Mouse (Mus musculus): ENCODE results near the gene Krt87. TPM values are rescaled to one million over a fixed set of nuclear protein-coding genes. Genes with fewer than 3 reads are reported as not detected.

Gene Krt87
- total RNA-seq (2017), result not detected in 3 replicates

DNA sequence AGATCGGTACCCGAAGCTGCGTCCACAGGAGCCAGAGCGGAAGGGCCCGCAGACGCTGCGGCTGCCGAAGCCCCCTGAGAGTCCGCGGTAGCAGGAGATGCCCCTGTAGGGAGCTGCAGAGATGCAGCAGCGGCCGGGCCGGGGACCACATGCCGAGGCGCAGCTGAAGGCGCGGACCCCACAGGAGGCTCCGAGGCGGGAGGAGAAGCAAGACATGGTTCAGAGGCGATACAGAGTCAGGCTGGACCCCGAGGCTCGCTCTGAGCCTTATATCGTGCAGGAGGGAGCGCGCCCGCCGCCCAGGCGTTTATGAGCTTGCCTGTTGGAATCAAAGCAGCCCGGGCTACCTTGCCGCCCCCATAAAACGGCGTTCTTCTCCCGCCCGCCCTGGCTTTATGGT is at the start of gene Krt87:
TSS of gene Krt87 (minus strand) at position 250 of the 400 bp plus-strand sequence.
- ATAC-seq (replicated peaks; ENCODE audit: insufficient number of reproducible peaks, low FRiP score, low TSS enrichment, poor library complexity, severe bottlenecking), result no peak

DNA sequence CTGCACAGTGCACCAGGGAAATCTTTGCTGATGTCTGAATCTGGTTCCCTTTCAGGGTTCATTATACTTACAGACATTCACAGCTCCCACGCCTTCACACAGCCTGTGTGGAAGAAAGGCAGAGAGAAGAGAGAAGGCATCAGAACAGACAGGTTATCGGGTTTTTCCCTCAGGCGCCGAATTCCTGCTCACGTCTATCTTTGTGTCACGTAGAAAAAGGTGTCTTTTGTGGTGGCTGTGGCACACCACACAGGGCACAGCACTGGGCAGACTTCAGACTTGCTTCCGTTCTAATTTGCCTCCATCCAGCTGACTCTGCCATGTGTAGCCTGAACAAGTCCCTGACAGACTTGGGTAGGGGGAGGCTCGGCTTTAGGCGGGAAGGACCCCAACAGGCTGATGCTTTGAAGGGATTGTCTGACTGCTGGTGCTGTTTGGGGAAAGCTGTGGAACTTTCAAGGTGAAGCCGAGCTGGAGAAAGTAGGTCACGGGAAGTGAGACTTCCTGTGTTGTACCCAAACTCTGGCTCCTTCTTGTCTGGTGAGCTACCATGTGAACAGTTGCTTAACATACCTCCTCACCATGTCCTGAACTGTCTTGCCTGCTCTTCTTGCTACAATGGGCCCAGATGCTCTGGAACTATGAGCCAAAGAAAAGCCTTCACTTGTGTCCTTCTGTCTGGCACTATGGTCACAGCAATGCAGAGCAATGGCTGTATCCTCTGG is 47.5 kb upstream of the Krt87 start:
- ATAC-seq (replicated peaks; ENCODE audit: insufficient number of reproducible peaks, low FRiP score, low TSS enrichment, poor library complexity, severe bottlenecking), result no peak

DNA sequence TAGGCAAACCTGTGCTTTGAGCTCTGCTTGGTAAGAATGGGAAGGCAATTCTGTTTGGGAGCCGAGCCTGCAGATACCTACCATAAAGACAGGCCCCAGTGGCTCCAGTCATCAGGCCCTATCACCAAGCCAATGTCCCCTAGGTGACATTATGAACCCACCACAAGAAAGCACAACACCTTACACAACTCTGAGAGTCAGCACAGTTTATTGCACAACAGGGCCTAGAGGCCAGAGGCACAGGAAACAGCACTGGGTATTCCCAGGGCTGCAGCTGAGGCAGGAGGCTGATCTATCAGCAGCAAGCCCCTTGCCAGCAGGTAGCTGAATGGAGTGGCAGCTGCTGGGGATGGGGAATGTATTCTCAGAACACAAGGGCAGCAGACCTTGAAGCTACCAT is 46.3 kb upstream of the Krt87 start:
- no peak for ATAC-seq (replicated peaks; ENCODE audit: insufficient number of reproducible peaks, low FRiP score, low TSS enrichment, poor library complexity, severe bottlenecking)

DNA sequence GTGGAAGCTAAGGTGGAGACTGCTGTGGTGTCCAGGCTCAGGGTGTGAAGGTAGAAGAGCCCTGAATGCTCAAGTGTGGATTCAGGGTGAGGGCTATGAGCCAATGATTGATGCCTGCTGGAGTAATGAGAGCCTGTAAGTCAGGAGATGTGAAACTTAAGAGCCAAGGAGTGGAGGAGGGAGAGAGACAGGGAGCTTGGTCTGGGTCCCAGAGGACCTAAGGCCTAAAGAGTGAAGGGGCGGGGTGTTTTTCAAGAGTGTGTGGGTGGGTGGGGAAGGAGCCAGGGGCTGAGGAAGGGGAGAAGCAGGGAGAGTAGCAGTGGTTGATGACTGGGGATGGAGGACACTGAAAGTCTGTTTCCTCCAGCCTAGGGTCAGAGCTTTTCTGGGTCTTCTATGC is 45.0 kb upstream of the Krt87 start:
- no peak for ATAC-seq (replicated peaks; ENCODE audit: insufficient number of reproducible peaks, low FRiP score, low TSS enrichment, poor library complexity, severe bottlenecking)

DNA sequence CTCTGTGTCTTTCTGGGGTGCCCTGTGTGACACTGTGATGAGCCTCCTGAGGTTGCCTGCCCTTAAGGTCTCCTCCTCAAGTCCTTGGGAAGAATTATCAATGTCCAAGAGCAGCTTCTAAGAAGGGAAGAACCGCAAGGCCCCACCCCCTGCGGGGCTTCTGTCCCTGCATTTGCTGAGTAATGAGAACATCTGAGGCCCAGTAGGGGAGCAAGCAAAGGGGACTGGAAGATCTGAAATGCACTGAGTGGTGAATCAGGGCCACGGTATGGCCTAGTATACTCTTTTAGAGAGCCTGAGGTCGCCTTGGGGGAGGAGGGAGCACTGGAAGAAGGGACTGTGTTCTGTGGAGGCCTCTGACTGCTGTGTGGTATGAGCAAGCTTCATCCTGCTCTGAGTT is 43.5 kb upstream of the Krt87 start:
- ATAC-seq (replicated peaks; ENCODE audit: insufficient number of reproducible peaks, low FRiP score, low TSS enrichment, poor library complexity, severe bottlenecking), result no peak

DNA sequence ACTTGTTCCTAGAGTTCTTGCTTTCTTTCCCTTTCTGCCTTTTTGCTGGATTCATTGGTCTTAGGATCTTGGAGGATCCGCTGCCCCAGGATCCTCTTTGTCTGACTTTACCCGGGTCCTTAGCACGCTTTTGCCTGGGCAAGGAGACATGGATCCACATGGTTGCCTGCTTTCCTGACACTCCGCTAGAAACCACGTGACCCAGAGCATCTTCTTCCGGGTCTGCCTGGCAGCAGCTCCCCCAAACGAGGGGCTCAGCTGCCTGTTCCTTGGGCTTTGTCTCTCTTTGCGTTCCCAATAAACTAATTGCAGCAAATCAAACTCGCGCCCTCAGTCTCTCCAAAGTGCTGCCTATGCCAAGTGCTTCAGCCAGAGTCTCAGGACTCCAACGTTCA is 41.1 kb upstream of the Krt87 start:
- ATAC-seq (replicated peaks; ENCODE audit: insufficient number of reproducible peaks, low FRiP score, low TSS enrichment, poor library complexity, severe bottlenecking), result no peak

DNA sequence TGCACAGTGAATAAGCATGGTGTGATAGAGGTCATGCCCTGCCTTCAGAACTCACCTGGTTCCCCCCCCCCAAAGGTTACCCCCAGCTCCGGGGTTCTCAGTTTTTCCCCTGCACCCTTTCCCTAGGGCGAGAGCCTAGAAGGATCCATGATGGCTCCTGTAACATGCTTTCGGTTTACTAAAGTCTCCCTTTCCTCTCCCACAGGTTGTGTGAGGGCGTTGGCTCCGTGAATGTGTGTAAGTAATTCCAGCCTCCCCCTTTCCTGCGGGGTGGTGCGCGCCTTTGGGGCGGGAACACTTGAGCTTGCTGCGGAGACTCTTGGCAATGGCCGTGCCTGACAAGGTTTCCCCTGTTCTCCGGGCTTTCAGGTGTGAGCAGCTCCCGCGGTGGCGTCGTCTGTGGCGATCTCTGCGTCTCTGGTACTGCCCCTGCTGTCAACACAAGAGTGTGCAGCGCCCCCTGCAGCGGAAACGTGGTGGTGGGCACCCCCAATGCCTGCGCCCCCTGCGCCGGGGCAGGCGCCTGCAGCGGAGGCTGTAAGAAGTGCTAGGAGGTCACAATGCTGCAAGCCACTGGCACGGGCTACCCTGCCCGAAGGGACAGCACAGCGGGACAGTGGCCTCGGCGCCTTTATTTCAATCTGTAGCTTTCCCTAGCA is 40.5 kb upstream of the Krt87 start:
- ATAC-seq (replicated peaks; ENCODE audit: insufficient number of reproducible peaks, low FRiP score, low TSS enrichment, poor library complexity, severe bottlenecking), result no peak

DNA sequence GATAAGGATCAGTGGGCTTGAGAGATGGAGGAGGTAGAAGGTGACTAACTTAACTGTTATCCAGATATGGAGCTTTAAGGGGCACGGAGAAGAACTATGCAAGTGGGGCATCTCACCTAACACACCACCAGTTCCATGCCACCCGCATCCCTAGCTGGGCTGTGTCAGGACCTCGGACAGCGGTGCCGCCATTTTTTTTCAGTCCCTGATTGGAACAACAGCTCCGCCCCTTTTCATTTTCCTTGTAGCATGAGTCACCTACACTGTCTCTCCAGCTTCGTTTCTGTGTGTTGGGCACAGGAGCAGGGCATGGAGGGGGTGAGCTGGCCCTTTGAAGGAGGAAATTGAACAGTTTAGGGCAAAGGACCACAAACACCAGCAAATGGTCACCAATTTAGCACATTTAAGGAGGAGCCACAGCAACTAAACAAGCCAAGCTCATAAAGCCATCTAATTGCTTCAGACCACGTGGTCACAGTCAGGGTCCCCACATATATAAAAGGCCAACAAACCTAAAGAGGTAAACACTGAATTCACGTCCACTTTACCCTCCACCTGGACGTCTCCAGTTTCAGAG is 34.4 kb upstream of the Krt87 start, which contains the start of gene Krt86:
TSS of gene Krt86 (plus strand) at position 527 of the 577 bp plus-strand sequence.
- ATAC-seq (replicated peaks; ENCODE audit: insufficient number of reproducible peaks, low FRiP score, low TSS enrichment, poor library complexity, severe bottlenecking), result 0 out of 2 replicates have a peak, but pooled peaks have one; percentile 44

DNA sequence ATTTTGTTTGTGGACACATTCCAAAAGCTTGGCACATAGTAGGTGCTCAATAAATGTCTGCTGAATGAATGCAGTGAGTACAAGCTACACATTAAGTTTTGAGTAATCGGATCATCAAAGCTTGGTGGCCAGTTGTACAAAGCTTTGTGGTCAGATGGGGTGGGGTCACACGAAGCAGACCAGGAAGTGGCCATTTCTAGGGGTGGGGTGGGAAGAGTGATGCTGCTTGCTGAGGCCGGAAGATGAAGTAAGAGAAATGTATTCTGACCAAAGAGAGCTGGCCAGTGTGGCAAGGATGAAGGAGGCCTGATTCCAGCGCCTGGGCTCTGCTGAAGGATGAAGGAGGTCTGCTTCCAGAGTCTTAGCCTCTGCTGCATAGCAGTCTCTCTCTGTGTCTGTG is 30.5 kb upstream of the Krt87 start:
- peak; percentile 79 for ATAC-seq (replicated peaks; ENCODE audit: insufficient number of reproducible peaks, low FRiP score, low TSS enrichment, poor library complexity, severe bottlenecking)

DNA sequence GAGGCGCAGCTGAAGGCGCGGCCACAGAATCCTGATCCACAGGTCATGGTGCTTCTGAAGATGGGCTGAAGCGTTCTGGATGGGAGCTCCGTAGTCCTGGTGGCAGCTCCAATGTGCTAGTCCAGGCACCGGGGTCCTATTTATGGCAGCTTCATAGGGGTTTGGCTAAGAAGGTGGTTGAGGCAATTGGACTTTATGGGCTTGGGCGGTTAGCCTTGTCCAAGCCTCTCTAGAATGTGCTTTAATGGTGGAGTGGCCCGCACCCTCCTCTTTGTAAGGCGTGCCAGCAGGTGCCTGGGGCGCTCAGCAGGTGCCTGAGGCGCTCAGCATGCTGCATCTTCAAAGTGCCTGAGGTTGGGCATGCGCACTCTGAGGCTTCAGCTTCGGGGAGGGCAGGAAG is 25.0 kb upstream of the Krt87 start, which contains the start of gene Krt81:
TSS of gene Krt81 (minus strand) at position 101 of the 400 bp plus-strand sequence.
- no peak for ATAC-seq (replicated peaks; ENCODE audit: insufficient number of reproducible peaks, low FRiP score, low TSS enrichment, poor library complexity, severe bottlenecking)

DNA sequence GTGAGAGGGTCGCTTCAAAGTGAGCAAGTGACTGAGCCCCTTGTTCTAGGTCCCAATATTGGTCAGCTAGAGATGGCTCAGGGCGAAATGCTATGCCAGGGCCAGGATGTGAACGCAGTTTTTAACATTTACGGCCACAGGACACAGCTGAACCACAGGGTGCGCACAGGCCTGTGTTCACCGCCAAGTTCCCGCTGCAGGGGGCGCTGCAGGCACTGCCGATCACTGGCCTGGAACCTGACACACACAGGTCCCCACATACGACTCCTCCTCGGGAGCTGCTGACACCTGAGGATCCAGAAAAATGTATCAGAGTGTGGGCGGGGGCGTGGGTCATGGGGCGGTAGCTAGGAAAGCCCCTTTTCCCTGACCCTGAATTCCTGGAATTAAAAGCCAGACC is 20.7 kb upstream of the Krt87 start:
- ATAC-seq (replicated peaks; ENCODE audit: insufficient number of reproducible peaks, low FRiP score, low TSS enrichment, poor library complexity, severe bottlenecking), result no peak

DNA sequence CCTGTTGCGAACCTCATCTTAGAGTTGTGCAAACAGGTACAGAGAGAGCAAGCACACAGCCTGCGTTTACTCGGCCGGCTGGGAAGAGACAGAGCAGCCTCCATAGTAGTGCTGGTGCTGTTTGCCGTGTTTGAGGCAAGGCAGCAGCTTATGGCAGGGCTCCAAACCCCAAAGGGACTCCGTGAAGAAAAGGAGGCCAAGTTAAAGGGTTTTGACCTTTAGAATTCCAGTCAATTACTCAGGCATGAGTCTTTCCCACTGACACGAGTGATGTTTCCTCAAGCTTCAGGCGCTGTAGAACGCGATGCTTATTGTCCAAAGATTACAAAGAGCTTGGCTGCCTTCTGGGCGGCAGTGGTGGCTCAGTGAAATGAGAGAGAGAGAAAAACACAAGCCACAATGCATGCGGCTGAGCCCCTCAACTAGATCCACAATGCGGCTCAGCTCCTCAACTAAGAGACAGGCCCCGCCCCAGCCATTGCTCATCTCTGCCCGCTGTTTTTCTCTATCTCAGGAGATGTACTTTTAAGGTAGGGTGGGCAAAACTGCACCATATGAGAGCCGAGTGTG is 19.8 kb upstream of the Krt87 start:
- no peak for ATAC-seq (replicated peaks; ENCODE audit: insufficient number of reproducible peaks, low FRiP score, low TSS enrichment, poor library complexity, severe bottlenecking)

DNA sequence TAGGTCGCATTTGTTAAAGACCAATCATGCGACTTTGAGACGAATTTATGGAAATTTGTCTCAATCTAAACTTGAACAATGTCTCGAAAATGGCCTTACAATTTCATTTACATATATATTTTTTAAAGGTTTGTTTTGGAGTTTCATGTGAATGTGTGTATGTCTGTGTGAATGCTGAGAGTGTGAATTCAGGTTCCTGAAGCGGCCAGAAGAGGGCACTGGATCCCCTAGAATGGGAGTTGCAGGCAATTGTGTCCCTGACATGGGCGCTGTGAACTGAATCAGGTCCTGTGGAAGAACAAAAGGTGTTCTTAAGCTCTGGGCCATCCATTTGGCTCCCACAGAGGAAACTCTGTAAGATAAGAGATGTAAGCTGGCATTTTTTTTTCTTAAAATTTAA is 17.3 kb upstream of the Krt87 start:
- no peak for ATAC-seq (replicated peaks; ENCODE audit: insufficient number of reproducible peaks, low FRiP score, low TSS enrichment, poor library complexity, severe bottlenecking)

DNA sequence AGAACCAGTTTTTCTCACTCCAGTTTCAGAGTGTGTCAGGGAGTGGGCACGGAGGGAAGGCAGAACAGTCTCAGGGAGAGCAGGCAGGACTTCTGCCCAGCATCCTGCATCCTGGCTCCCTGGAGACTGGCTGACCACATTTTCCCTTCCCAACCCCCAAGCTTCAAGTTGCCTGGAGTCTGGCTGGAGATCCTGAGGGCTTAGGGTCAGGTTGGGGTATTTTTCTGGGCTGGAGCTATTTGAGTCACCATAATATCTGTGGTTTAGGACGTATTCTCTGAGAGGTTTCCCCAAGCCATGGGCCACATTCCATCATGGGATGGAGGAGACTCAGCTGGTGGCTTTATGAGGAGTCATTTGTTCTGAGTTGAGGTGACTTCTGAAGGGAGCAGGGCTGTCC is 16.7 kb upstream of the Krt87 start:
- no peak for ATAC-seq (replicated peaks; ENCODE audit: insufficient number of reproducible peaks, low FRiP score, low TSS enrichment, poor library complexity, severe bottlenecking)

DNA sequence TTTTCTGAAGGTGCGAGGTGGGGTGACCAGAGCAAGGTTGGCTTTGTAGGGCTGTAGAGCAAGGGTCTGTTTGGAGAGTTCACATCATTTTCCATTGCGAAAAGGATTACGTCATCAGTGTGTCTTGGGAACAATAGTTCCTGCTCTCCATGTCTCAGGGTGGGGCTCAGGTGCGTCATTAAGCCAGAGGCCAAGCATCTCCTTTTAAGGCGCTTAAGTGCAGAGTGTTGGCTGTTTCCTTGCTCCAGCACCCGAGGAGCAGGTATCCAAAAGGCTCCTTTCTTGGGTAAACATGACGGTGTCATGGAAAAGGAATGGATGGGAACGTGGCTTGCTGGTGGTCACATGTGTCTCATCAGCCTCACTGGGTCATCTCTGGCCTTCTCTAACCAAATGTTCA is 16.2 kb upstream of the Krt87 start:
- ATAC-seq (replicated peaks; ENCODE audit: insufficient number of reproducible peaks, low FRiP score, low TSS enrichment, poor library complexity, severe bottlenecking), result no peak

DNA sequence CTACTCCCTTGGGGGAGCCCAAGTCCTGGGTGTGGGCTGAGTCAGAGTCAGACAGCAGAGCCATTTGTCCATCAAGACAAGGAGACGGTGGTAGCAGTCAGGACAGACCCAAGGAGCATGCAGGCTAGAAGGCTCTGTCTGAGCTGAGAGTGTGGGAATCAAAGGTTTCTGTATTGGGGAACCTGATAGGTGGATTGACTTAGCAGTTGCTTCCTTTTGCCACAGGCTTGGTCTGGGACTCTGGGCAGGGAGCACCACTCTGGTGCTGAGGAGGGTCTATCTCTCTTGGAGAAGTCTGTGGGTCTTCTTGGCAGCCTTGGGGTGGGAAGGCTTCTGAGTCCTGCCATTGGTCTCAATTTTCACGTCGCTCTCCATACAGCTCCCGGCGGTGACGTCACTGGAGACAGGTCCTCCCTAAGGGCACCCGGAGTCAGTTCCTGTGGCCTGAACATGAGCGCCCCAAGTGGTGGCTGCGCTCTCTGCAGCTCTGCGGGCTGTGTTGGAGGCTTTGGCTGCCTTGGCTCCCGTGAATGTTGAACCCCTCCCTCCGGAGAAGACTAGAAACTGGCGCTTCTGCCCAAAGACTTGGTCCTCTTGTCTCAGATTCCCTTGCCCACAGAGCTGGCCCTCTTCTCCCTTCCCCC is 14.6 kb upstream of the Krt87 start:
- peak; percentile 95 for ATAC-seq (replicated peaks; ENCODE audit: insufficient number of reproducible peaks, low FRiP score, low TSS enrichment, poor library complexity, severe bottlenecking)

DNA sequence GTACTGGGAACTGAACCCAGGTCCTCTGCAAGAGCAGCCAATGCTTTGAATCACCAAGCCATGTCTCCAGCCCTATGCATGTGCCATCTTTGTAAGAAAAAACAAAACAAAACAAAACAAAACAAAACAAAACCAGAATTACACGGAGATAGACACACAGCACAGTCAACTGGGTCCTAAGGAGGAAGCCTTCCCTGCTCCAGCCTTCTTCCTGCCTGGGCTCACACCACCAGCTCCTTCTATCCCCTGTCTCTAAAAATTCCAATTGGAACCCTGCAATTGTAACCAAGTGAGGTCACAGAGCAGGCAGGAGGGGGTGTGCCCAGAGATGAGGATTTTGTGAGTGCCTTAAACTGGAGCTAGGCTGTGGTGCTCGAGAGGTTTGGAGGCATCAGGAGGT is 8.8 kb upstream of the Krt87 start, which contains the start of gene Krt88:
TSS of gene Krt88 (plus strand) at position 301 of the 400 bp plus-strand sequence.
- ATAC-seq (replicated peaks; ENCODE audit: insufficient number of reproducible peaks, low FRiP score, low TSS enrichment, poor library complexity, severe bottlenecking), result no peak

DNA sequence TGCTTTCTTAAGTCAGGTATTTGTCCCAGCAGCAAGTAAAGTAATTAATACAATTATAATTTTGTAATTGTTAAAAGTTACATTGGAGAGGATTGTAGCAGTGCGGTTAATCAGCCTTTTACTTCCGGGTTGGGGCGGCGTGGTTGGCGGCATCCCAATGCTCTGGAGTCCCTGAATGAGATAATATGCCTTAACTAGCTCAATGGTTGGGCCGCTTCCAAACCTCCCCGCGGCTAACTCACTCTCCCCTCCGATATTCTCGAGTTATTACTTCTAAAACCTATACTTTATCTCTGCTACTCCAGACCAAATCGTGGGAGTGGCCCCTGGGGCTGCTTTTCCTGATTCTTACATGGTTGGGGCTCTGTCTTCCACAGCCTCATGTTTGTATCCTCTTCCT is 8.0 kb upstream of the Krt87 start:
- ATAC-seq (replicated peaks; ENCODE audit: insufficient number of reproducible peaks, low FRiP score, low TSS enrichment, poor library complexity, severe bottlenecking), result no peak

DNA sequence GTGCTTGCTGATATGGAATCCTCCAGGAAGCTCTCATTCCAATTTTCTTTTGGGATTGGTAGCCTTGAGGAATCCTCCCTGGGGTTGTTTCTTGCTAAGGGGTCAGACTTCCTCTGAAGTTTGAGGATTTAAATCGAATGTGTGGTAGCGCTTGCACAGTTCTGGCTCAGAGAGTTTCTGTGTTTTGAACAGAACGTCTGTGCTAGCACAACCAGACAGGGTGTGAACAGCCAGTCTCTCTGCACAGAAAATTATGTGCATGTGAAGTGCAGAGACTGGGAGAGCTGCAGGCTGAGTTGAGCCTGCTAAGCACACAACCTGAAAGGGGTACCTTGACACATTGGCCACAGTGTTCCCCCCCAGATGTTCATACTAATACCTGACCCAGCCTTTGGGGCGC is 2.2 kb upstream of the Krt87 start:
- ATAC-seq (replicated peaks; ENCODE audit: insufficient number of reproducible peaks, low FRiP score, low TSS enrichment, poor library complexity, severe bottlenecking), result no peak
